Mouse (Mus musculus): Measurements from ENCODE around the gene Zbtb22. TPM values are rescaled to one million over a fixed set of nuclear protein-coding genes. Genes with fewer than 3 reads are reported as not detected.

Gene Zbtb22
- total RNA-seq, 2 experiments from 2014 or later = 35.0 to 35.8 TPM

DNA sequence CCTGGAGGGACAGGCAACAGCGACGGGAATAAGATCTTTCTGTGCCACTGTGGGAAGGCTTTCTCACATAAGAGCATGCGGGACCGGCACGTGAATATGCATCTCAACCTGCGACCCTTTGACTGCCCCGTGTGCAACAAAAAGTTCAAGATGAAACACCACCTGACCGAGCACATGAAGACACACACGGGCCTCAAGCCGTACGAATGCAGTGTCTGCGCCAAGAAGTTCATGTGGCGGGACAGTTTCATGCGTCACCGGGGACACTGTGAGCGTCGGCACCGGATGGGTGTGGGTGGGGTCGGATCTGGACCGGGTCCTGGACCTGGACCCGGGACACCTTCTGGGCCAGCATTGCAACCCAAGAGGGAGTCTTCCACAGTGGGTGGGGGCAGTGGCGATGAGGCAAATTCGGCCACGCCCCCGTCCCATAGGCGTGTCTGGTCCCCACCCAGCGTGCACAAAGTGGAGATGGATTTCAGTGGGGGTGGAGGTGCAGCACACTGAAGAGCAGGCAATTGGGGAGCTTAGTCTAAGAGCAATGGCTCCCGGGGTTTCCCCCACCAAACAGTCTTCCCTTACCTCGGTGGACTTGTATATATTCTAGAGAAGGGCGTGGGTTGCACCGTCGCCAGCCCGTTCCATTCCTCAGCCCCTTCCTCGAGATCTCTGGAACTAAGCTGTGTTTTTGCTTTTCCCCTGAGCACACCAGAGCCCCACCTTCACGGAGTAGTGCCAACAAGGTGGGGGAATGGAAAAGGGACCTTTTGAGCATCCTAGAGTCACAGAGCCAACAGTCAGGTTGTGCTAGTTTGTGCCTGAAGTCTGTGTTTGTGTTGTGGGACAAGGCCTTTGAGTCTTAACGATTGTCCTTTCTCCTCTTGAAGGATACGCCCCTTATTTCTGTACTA lies 2.8 kb downstream of the Zbtb22 start:
- intact Hi-C loops (cut with DNase I) = no loop called here
- DNase-seq (ENCODE audit: extremely low spot score in 1 of 2, low spot score in 2 of 2) = no peak

DNA sequence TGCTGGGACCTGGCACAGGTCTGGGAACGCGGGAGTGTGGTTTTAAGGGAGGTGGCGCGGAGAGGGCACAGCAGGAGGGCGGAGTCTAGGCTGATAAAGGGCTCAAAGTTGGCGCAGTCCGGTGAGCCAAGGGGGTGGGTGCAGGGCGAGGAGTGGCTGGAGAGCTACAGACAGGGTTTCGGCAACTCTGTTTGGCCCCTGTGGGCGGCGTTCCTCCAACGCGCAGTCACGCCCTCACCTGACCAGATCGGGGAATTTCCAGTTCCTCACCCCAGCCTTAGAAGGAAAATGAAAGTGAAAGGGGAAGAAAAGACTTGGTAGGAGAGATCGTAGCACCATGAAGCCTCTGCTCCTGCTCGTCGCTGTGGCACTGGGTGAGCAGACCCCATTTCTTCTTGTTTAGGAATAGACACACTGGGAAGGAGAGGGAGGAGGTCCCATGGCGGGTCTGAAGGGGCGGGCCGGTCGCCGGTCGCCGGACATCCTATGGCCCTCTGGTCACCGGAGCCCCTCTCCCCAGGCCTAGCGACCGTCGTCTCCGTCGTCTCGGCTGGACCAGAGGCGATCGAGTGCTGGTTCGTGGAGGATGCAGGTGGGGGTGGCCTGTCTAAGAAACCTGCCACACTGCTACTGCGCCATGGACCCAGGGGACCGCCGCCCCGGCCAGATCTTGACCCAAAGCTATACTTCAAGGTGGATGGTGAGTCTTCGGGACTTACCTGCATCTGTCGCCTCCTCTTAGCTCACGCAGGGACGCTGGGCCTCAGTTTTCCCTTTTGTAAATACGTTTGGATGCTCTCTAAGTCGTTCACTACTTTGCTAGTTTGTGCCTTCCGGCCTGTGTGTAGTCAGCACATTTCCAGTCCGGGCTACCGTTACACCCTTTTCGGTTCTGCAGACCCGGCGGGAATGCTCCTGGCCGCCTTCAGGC lies 3.9 kb downstream of the Zbtb22 start:
- intact Hi-C loops (cut with DNase I) = no loop called here
- DNase-seq (ENCODE audit: extremely low spot score in 1 of 2, low spot score in 2 of 2) = peak in 1 of 2 experiments; percentile 77

DNA sequence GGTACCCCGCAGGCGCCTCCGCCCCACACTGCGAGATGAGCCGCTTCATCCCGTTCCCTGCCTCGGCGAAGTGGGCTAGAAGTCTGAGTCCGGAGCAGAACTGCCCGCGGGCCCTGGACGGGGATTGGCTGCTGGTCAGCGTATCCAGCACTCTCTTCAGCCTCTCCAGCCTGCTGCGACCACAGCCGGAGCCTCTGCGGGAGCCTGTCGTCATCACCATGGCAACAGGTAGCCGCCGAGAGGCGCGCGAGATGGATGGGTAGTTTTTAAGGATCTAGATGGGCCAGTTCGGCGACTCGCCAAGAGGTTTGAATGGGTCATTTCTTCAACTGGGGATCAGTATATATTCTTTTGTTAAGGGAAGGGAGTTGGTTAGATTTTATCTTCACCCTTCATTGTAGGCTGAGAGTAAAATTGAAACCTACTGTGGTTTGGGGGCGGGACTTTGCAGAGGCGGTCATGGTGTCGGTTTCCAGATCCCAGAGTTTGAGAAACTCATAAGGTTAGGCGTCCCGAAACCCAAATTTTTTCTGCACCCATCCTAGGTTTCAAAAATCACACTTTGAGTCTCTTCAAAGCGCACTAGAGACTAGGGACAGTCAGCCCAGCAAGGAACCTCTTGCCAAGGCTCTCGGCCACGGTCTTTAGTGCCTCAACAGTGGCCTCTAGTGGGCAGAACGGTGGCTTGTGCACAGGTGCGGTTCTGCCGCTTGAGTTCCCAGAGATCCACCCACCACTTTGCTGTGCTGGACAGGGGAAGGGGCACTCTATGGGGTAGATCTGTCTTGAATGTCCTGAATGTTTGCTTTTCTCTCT lies 4.8 kb downstream of the Zbtb22 start:
- intact Hi-C loops (cut with DNase I) = no loop called here
- peak in 1 of 2 experiments; percentile 89 for DNase-seq (ENCODE audit: extremely low spot score in 1 of 2, low spot score in 2 of 2)

DNA sequence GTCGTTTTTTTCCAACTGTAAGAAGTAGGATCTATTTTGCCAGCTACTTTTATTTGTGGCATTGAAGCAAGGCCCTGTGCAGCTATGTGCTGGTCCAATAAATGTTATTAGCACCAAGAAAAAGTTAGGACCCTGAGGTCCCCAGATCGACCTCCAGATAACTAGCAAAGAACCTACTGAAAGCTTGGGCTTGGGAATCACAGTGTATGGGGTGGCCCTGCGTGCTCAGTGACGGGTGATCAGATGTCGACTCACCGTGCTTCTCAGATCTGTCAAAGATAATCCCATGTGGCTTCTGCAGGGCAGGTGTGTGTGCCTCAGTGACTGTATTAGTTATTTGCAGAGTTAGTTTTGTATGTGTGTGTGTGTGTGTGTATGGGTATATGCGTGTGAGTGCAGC lies 5.7 kb downstream of the Zbtb22 start:
- DNase-seq (ENCODE audit: extremely low spot score in 1 of 2, low spot score in 2 of 2) = no peak
- intact Hi-C loops (cut with DNase I) = no loop called here

DNA sequence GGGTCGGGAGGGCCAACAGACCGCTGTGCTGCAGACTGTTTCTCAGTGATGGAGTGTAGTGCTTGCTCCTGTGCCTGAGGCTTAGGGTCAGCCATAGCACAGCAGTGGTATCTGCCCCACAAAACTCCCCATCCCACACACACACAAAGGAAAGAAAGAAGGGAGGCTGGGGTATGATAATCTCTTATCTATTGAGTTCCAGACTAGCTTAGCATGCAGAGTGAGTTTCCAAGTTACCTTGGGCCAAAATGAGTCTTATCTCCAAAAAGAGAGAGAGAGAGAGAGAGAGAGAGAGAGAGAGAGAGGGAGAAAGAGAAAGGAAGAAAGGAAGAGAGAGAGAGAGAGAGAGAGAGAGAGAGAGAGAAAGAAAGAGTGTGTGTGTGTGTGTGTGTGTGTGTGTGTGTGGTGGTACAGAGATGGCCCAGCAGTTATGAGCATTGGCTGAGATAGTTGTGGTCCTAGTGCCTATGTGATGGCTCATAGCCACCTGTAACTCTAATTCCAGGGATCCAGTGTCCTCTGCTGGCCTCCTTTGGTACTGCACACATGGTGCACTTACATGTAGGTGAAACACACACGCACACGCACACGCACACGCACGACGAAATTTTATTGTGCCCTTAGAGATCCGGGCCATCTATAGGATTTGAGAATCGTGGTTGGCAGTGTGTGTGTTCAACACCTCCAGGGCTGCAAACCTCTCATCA lies 9.0 kb downstream of the Zbtb22 start:
- intact Hi-C loops (cut with DNase I) = no loop called here

DNA sequence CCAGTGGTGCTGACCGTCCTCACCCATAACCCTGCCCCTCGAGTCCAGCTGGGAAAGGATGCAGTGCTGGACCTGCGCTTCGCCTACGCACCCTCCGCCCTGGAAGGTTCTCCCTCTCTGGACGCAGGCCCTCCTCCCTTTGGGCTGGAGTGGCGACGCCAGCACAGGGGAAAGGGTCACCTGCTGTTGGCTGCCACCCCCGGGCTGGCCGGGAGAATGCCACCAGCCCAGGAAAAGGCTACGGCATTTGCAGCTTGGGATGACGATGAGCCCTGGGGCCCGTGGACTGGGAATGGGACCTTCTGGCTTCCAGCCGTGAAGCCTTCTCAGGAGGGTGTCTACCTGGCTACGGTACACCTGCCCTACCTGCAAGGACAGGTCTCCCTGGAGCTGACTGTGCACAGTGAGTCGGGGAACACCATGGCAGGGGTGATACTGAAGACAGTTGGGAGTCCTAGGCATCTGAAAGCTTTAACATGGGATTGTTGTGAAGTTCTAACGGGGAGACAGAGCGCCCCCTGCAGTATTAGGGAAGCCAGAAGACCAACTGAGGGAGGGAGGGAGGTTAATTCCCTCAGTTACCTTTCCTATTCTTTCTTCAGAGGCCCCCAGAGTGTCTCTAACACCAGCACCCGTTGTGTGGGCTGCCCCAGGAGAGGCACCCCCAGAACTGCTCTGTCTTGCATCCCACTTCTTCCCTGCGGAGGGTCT lies 9.9 kb downstream of the Zbtb22 start:
- peak in 1 of 2 experiments; percentile 50 for DNase-seq (ENCODE audit: extremely low spot score in 1 of 2, low spot score in 2 of 2)
- intact Hi-C loops (cut with DNase I) = no loop called here

More for the DNA sequence above, 9.0 kb downstream of the Zbtb22 start:
- peak in 1 of 2 experiments; percentile 58 for DNase-seq (ENCODE audit: extremely low spot score in 1 of 2, low spot score in 2 of 2)

DNA sequence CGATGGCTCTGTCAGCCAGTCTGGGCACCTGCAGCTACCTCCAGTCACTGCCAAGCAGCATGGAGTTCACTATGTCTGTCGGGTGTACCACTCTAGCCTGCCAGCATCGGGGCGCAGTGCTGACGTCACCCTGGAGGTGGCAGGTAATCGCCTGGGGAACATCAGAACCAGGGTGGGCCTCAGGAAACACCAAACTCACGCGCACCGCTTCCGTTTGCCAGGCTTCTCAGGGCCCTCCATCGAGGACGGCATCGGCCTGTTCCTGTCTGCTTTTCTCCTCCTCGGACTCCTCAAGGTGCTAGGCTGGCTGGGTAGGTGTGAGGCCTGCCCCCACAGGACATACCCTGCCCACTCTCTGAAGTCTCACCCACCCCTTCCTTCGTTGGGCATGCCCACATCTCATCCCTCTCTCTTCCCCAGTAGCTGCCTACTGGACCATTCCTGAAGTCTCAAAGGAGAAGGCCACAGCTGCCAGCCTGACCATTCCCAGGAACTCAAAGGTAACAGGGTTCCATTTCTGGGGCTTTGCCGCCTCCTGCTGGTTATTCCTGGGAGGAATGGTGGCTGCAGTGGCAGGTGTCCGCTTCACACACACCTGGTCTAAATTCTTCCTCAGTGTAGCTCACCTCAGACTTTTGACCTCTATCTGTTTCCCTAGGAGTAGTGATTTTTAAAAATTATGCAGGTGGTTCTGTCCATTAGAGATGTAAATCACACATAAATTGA lies 10.7 kb downstream of the Zbtb22 start:
- intact Hi-C loops (cut with DNase I) = no loop called here
- DNase-seq (ENCODE audit: extremely low spot score in 1 of 2, low spot score in 2 of 2) = peak in 1 of 2 experiments; percentile 37

DNA sequence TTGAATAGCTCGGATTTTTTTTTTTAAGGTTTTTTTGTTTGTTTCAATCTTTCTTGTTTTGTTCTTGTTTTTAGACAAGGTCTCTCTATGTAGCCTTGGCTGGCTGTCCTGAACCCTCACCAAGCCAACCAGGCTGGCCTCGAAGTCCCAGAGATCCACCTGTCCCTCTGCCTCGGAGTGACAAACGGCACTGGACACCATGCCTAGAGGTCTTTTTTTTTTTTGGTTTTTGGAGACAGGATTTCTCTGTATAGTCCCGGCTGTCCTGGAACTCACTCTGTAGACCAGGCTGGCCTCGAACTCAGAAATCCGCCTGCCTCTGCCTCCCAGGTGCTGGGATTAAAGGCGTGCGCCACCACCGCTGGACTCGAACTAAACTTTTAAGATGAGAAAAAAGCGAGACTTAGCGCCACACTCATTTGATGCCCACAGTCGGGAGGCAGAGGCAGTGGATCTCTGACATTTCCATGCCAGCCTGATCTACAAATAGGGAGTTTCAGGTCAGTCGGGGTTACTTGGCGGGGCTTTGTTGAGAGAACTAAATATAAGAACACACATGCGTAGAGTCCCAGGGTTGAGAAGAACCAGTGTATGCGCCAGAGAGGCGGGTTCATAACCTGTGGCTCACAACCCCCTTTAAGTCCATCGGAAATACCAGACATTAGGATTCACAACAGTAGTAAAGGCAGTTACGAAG lies 12.7 kb downstream of the Zbtb22 start:
- intact Hi-C loops (cut with DNase I) = no loop called here
- DNase-seq (ENCODE audit: extremely low spot score in 1 of 2, low spot score in 2 of 2) = no peak

DNA sequence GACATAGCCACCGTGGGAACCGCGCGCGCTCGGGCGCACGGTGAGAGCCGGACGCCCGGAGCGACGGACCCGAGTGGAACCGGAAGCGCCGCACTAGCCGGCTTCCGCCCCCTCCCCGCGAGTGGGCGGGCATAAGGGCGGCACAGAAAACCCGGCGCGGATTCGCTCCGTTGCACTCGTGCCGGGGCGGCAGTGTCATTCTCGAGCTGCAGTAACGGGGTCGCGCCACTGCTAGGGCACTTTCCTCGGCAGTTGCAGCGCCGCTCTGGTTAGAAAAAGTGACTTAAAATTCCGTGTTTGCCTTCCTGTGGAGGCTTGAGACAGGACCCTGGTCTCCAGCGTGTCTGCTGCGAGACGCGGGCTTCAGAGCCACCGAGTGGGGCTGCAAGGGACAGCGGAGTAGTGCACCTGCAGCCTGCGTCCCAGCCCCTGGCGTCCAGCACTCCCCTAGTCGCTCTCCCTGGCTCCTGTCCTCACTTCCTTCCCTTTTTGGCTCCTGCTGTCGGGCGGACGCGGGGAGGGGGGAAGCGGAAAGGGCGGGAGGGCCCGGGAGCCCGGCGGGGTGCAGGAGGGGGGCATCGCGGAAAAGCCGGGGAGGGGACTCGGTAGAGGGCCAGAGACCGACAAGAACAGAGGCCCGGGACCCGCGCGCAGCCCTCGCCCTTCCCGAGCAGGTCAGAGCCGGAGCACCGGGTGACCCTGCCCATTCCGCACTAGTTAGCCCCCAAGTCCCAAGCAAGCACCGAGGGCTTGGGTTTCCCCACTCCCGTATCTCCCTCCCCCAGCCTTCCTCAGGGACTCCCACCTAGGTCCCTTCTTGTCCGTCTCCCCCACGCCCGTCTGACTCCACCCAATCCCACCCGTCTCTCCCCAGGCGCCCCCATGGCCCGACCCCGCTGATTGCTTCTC lies 13.9 kb downstream of the Zbtb22 start, which contains the start of gene Rgl2:
TSS of gene Rgl2 (plus strand) at position 173 of the 909 bp plus-strand sequence.
- intact Hi-C loops (cut with DNase I) = no loop called here

DNA sequence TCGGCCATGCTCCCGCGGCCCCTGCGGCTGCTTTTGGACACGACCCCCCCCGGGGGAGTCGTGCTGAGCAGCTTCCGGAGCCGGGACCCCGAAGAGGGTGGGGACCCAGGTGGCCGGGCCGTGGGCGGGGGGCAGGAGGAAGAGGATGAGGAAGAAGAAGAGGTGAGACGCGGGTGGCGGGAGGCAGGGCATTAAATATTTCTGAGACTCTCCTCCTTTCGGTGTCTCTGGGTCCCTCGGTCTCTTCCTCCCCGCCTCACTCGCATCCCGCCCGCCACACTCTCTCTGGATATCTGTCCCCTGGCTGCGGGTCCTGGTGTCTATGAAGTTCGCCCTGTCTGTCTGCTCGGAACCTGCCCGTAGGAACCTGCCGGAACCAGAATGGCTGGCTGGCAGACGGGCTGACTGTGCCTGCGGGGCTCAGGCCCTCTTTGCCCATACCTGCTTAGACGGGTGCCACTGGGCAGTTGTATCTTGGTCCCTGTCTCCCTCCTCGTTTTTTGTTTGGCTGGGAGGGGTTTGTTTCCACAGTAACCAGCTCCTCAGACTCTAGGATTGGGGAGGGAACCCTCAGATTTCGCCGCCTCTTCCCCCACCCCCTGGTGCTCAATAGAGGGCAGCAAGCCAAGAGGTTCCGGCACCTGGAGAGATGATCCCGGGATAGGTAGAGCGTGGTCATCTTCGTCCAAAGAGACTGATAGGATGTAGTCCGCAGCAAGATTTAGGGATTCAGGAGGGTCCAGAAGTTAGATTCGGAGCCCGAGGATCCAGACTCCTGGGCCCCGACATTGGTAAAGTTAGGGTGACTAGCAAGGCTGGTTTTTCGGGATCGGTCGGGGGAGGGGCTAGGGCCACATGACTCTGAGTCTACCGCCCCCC lies 14.8 kb downstream of the Zbtb22 start:
- DNase-seq (ENCODE audit: extremely low spot score in 1 of 2, low spot score in 2 of 2) = peak in 1 of 2 experiments; percentile 77
- intact Hi-C loops (cut with DNase I) = no loop called here

More for the DNA sequence above, 13.9 kb downstream of the Zbtb22 start, which contains the start of gene Rgl2:
- DNase-seq (ENCODE audit: extremely low spot score in 1 of 2, low spot score in 2 of 2) = peak; percentile 90 to 97

DNA sequence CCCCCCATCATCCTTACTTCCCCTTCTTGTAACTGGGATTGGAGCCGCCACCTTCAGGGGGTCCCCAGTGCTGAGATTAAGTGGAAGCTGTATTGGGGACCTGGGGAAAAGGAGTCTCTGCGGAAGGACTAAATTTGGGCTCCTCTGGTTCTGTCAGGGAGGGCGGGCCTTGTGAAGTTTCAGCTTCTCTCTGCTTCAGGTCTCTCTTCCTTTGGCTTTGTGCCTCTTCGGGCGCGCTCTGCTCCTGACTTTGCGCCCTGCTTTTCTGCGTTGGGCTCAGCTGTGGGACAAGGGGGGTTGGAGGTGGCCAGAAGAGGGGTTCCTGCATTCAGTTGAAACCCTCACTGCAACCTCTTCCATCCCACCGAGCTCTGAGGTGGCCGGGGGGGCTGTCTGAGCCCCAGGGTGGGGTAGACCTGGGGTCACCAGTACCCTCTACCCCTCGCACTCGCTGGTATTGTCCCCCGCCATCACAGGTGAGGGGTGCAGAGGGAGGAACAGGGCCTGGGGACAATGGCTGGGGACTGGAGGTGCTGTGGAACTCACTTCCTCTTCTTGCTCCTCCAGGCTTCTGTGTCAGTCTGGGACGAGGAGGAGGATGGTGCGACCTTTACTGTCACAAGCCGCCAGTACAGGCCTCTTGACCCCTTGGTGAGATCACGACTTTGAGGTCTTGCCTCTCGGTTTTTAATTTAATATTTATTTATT lies 15.6 kb downstream of the Zbtb22 start:
- intact Hi-C loops (cut with DNase I) = no loop called here
- peak in 1 of 2 experiments; percentile 43 for DNase-seq (ENCODE audit: extremely low spot score in 1 of 2, low spot score in 2 of 2)

DNA sequence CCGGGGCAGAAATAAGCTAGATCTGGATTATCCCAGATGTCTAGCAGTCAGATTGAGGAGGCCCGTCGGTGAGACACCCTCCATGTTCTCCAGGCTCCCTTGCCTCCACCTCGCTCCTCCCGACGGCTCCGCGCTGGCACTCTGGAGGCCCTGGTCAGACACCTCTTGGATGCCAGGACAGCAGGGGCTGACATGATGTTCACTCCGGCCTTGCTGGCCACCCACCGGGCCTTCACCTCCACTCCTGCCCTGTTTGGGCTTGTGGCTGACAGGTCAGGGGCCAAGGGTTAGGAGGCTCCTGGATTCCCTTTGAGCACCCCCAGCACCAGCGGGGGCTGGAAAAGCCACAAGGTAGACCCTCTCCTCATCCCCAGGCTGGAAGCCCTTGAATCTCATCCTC lies 16.2 kb downstream of the Zbtb22 start:
- intact Hi-C loops (cut with DNase I) = no loop called here
- no peak for DNase-seq (ENCODE audit: extremely low spot score in 1 of 2, low spot score in 2 of 2)

DNA sequence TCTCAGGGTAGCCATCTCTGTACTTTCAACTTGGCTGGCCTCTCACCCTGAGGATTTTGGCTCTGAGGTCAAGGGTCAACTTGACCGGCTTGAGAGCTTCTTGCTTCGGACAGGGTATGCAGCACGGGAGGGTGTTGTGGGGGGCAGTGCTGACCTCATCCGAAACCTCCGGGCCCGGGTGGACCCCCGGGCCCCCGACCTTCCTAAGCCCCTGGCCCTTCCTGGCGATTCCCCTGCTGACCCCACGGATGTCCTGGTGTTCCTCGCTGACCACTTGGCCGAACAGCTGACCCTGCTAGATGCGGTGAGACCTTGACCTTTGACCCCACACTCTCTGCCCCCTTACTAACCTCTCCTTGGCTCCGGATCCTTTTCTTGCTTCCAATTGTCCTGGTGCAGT lies 16.7 kb downstream of the Zbtb22 start:
- peak in 1 of 2 experiments; percentile 37 for DNase-seq (ENCODE audit: extremely low spot score in 1 of 2, low spot score in 2 of 2)
- intact Hi-C loops (cut with DNase I) = no loop called here

DNA sequence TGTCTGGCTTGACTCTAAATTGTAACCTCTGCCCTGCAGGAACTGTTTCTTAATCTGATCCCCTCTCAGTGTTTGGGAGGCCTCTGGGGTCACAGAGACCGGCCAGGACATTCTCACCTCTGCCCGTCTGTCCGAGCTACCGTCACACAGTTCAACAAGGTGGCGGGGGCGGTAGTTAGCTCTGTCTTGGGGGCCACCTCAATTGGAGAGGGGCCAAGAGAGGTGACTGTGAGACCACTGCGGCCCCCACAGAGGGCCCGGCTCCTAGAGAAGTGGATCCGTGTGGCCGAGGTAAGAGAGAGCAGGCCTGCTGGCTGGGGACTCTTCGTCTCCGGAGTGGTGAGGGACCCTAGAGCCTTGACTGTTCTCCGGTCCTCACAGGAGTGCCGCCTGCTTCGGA lies 17.3 kb downstream of the Zbtb22 start:
- peak in 1 of 2 experiments; percentile 32 for DNase-seq (ENCODE audit: extremely low spot score in 1 of 2, low spot score in 2 of 2)
- intact Hi-C loops (cut with DNase I) = no loop called here

All from left cerebral cortex, postnatal 10 days (tissue).